33 mouse cellular contexts compared by ENCODE assay signal in the genomic region with DNA sequence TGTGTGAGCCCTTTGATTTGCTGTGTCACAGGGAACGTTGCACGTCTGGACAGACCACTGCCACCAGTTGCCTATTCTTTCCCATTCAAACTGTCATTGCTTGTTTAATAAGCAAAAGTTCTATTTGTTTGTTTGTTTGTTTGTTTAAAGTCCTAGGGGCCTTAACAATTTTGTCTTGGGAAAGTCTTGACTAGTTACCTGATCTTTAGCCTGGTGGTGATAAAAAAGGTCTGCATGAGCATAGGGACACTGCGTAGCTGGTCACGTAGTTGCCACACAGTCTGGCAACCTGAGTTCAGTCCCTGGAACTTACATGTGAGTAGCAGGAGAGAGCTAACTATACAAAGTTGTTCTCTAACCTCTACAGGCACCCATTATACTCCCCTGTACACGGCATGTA.
"Had no signal": no experiment of that assay in that cellular context is flagged by ENCODE, and none has a peak within 500 bp of the region (broad histone marks: within the 10 kb centered on the region; RNA-seq: fewer than 3 reads in every experiment).

No protein-coding gene starts in this region.

- H3K9me3 ChIP-seq: heart, embryonic 12.5 days; heart, embryonic 13.5 days; heart, embryonic 15.5 days; hindbrain, embryonic 12.5 days; hindbrain, embryonic 13.5 days; hindbrain, embryonic 15.5 days; intestine, embryonic 15.5 days; kidney, embryonic 15.5 days had no signal

- H3K27me3 ChIP-seq: heart, embryonic 12.5 days; heart, embryonic 13.5 days; heart, embryonic 15.5 days; hindbrain, embryonic 12.5 days; hindbrain, embryonic 13.5 days; hindbrain, embryonic 15.5 days; intestine, embryonic 15.5 days; kidney, embryonic 15.5 days had no signal

- ATAC-seq: hindbrain, embryonic 16.5 days; inflammation-experienced regulatory T-cells, adult 6 months; intestine, embryonic 15.5 days; intestine, embryonic 16.5 days; intestine, postnatal 0 days had no signal

- H3K9ac ChIP-seq: heart, embryonic 12.5 days; heart, embryonic 13.5 days; heart, embryonic 15.5 days; hindbrain, embryonic 12.5 days; hindbrain, embryonic 13.5 days; hindbrain, embryonic 14.5 days; hindbrain, embryonic 15.5 days; intestine, embryonic 15.5 days; kidney, embryonic 15.5 days had no signal

- H3K4me2 ChIP-seq: heart, embryonic 11.5 days; heart, embryonic 12.5 days; heart, embryonic 13.5 days; heart, embryonic 15.5 days; hindbrain, embryonic 12.5 days; hindbrain, embryonic 13.5 days; hindbrain, embryonic 14.5 days; hindbrain, embryonic 15.5 days; intestine, embryonic 15.5 days; kidney, embryonic 15.5 days had no signal

- H3K4me3 ChIP-seq: heart, embryonic 12.5 days; heart, embryonic 13.5 days; heart, embryonic 15.5 days; hindbrain, embryonic 10.5 days; hindbrain, embryonic 12.5 days; hindbrain, embryonic 13.5 days; hindbrain, embryonic 15.5 days; intestine, embryonic 15.5 days; kidney, embryonic 15.5 days; left cerebral cortex, adult 2 months had no signal

- H3K36me3 ChIP-seq: hindbrain, embryonic 12.5 days; intestine, embryonic 15.5 days had no signal

- H3K4me1 ChIP-seq: heart, embryonic 12.5 days; heart, embryonic 13.5 days; heart, embryonic 15.5 days; hindbrain, embryonic 10.5 days; hindbrain, embryonic 12.5 days; hindbrain, embryonic 13.5 days; hindbrain, embryonic 15.5 days; intestine, embryonic 15.5 days; kidney, embryonic 15.5 days had no signal

- DNase-seq: heart, postnatal 10 days; heart, postnatal 14 days; heart, postnatal 36 days; heart, postnatal 4 days; kidney, adult 11 months; kidney, adult 18-20 months; kidney, adult 2 months; kidney, adult 8-10 months; kidney, adult 9 months; kidney, postnatal 10 days; kidney, postnatal 14 days; kidney, postnatal 25 days; kidney, postnatal 4 days; layer of hippocampus, adult 9-11 months; layer of hippocampus, postnatal 36 days had no signal

- H3K27ac ChIP-seq: heart, embryonic 13.5 days; heart, embryonic 15.5 days; hindbrain, embryonic 10.5 days; hindbrain, embryonic 12.5 days; hindbrain, embryonic 13.5 days; hindbrain, embryonic 14.5 days; hindbrain, embryonic 15.5 days; hindbrain, postnatal 0 days; intestine, embryonic 15.5 days; kidney, embryonic 15.5 days; kidney, postnatal 0 days; left cerebral cortex, adult 2 months had no signal
